Mouse (Mus musculus) megakaryocyte, embryonic 14.5 days (primary cell): ENCODE data around the gene Pcare.

ENCODE experiments used
- FLI1 ChIP-seq: IDR thresholded peaks from 2 replicates; pipeline ENCODE4 v1.6.1; 2012; ENCODE audit warnings: low read length, inconsistent platforms, mixed read lengths
- GATA1 ChIP-seq: IDR thresholded peaks from 3 replicates; pipeline ENCODE4 v1.6.1; 2012; ENCODE audit warnings: mixed read lengths, low read length, inconsistent platforms, borderline replicate concordance

DNA sequence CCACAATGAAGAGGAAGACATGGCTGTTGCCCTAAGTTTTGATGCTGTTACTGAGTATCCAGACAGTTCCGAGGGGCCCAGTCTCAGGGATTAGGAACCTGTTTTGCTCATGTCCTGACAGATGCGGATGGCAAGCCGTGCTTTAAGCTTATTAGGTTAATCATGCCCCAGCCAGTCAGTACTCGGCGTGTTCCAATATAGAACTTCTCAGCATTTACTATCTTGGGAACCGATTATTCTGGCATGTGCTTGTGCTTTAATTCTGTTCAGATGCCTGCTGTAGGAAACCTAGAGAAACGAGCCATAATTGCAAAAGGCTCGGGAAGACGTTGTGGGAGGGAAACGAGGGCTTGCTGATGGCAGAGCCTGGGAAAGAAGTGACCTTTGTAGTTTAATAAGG, at the start of gene Pcare:
- TF ChIP-seq FLI1, result no peak
- TF ChIP-seq GATA1, result no peak
